Mouse (Mus musculus) intestine, embryonic 16.5 days (tissue): ENCODE results near the gene Lamtor3. TPM values are rescaled to one million over a fixed set of nuclear protein-coding genes. Genes with fewer than 3 reads are reported as not detected.
"Not testable (repeated sequence)": the region's sequence is repeated elsewhere in the genome, so short reads cannot be mapped to it uniquely, and the experiment has no call there.

Source experiments
- ATAC-seq: fragments of 200-750 bp; cut with Nextera tagmentation; 2 replicates; pipeline ENCODE4 v1.8.0; 2017; ENCODE audit warnings: moderate TSS enrichment, moderate library complexity
- H3K27ac ChIP-seq: fragments of 300-500 bp; sonication (generic); 2 replicates; pipeline ENCODE4 v1.5.1; 2014; ENCODE audit warnings: mild to moderate bottlenecking, low read length
- H3K27me3 ChIP-seq: fragments of 300-500 bp; sonication (generic); replicated peaks from 2 replicates; pipeline ENCODE4 v1.6.1; 2014; ENCODE audit warnings: low read length, control low read depth, mixed read lengths; ENCODE audit not compliant: control insufficient read depth, insufficient read depth
- H3K36me3 ChIP-seq: fragments of 300-500 bp; sonication (generic); 2 replicates; pipeline ENCODE4 v1.6.1; 2014; ENCODE audit warnings: low read length, control low read depth; ENCODE audit not compliant: control insufficient read depth, insufficient read depth
- H3K4me1 ChIP-seq: fragments of 300-500 bp; sonication (generic); 2 replicates; pipeline ENCODE4 v1.6.1; 2014; ENCODE audit warnings: low read length, control low read depth, mixed read lengths; ENCODE audit not compliant: control insufficient read depth, insufficient read depth
- H3K4me2 ChIP-seq: fragments of 300-500 bp; sonication (generic); 2 replicates; pipeline ENCODE4 v1.6.1; 2014; ENCODE audit warnings: low read depth, low read length, control low read depth
- H3K4me3 ChIP-seq: fragments of 300-500 bp; sonication (generic); 2 replicates; pipeline ENCODE4 v1.5.1; 2014; ENCODE audit warnings: mild to moderate bottlenecking, low read length
- H3K9ac ChIP-seq: fragments of 300-500 bp; sonication (generic); 2 replicates; pipeline ENCODE4 v1.6.1; 2014; ENCODE audit warnings: low read depth, low read length
- H3K9me3 ChIP-seq: fragments of 300-500 bp; sonication (generic); 2 replicates; pipeline ENCODE4 v1.6.1; 2016; ENCODE audit warnings: low read length, control low read depth; ENCODE audit not compliant: control insufficient read depth
- WGBS: fragments of 180-500 bp; shearing (Covaris S2); extraction: QIAGEN DNeasy Blood & Tissue Kit; methylation state at CpG from one replicate; pipeline ENCODE4 v1.1.7; 2014; 5-methylcytosine and 5-hydroxymethylcytosine counted together
- polyA plus RNA-seq: library from polyadenylated mRNA; unstranded; fragments of >200 nt; fragmentation: Nextera tagmentation; extraction: Ambion mirVana; gene quantifications from 2 replicates; pipeline ENCODE4 v1.2.1, GENCODE M21; 2015

Lamtor3 gene
- polyA plus RNA-seq, 1 experiment from 2014 or later = 160 TPM

DNA sequence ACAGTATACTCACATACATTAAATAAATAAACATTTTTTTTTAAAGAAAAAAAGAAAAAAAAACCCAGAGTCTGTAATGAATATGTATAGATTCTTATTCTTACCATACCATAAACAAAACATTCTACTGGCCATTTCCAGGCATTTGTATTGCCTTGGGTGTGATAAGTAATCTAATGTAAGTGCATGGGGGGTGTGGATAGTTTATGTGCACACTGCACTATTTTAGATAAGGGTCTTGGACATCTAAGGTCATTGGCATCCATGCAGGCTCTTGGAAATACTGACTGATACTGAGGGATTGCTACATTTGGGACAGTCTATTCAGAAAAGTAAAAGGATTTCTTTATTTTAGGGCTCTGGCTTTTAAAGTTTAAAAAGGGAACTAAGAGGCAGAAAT is 23.2 kb downstream of the Lamtor3 start:
- Histone ChIP-seq H3K9me3 (no peaks in the 10 kb centered on the region), H3K4me2 (no peak overlapping the region), H3K9ac (no peak overlapping the region), H3K27me3 (no peaks in the 10 kb centered on the region), H3K4me1 (peaks cover 5% of the 10 kb centered on the region), H3K4me3 (no peak overlapping the region), H3K27ac (peak overlapping the region; percentile 82; the same call in 1 of the 2 replicates), H3K36me3 (no peaks in the 10 kb centered on the region)
- ATAC-seq = no peak

DNA sequence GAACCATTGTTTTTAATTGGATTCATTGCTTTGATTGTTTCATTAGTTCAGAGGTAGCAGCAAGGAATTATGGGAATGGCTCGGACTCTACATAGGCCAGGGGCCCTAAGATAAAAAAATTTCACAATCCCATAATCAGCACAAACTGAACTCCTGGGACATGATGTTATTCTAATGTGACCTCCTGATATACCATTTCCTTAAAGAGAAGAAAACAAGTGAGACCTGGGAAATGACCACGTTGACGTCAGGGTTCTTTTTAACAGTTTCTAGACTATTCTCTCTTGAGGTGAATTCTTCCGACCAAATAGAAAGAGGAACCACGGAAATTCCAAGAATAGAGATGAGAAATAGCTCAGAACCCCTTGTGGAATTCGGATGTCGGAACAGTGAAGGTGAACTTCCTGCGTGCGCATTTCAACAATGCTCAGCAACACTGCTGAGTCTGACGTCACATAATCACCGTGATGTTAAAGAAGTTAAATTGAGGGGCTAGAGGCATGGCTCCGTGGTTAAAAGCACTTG is 23.9 kb downstream of the Lamtor3 start:
- ATAC-seq = no peak
- Histone ChIP-seq H3K36me3 (no peaks in the 10 kb centered on the region), H3K27ac (no peak overlapping the region), H3K4me1 (peaks cover 5% of the 10 kb centered on the region), H3K4me2 (no peak overlapping the region), H3K4me3 (no peak overlapping the region), H3K27me3 (no peaks in the 10 kb centered on the region), H3K9ac (no peak overlapping the region), H3K9me3 (no peaks in the 10 kb centered on the region)
- 86% methylated on average over 12 of the region's 12 CpGs for WGBS

DNA sequence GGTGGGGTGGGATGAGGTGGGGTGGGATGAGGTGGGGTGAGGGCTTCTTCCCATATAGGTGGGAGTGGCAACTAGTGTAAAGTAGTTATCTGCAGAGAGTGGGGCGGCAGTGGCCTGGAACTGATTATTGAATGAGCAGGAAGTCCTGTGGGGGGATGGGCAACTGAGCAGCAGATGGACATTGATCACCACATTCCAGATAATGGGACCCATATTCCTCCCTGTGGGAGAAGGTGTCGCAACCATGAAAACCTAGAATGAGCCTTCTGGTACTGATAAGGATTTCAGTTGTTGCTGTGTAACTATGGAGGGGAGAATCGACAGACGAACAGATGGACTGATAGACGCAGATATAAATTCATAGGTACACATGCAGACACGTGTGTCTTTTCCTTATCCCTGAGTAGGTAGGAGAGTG is 25.4 kb downstream of the Lamtor3 start:
- peak; percentile 84 for ATAC-seq
- WGBS = 60% methylated on average over 6 of the region's 6 CpGs

DNA sequence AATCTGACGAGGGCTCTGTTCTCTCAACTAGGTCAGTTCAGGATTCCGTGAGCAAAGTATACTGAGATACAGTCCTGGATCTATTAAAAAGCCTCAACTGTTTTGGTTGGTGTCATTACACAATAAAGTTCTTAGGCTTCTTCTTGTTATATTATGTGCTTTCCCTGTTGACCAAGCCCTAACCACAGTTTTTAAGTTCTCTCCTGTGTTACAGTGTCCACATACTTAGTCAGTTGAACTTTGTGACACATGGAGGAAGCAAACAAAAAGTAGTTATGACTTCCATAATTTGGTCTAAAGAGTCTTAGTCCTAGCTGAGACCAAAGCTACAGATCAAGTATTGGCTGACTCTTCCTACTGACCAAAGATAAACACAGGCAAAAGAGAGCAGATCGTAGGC is 28.5 kb downstream of the Lamtor3 start:
- WGBS = 93% methylated on average over 3 of the region's 3 CpGs
- Histone ChIP-seq H3K4me2 (no peak overlapping the region), H3K4me3 (no peak overlapping the region), H3K27me3 (no peaks in the 10 kb centered on the region), H3K9ac (no peak overlapping the region), H3K36me3 (no peaks in the 10 kb centered on the region), H3K27ac (no peak overlapping the region), H3K4me1 (peaks cover 2% of the 10 kb centered on the region), H3K9me3 (no peaks in the 10 kb centered on the region)
- no peak for ATAC-seq

More for the DNA sequence above, 25.4 kb downstream of the Lamtor3 start:
- no peak overlapping the region for H3K4me2 ChIP-seq
- H3K4me1 ChIP-seq = peaks cover 5% of the 10 kb centered on the region
- H3K27ac ChIP-seq = peak overlapping the region; percentile 80; the same call in 1 of the 2 replicates
- no peak overlapping the region for H3K4me3 ChIP-seq
- no peak overlapping the region for H3K9ac ChIP-seq
- H3K36me3 ChIP-seq = no peaks in the 10 kb centered on the region
- no peaks in the 10 kb centered on the region for H3K27me3 ChIP-seq
- H3K9me3 ChIP-seq = no peaks in the 10 kb centered on the region

DNA sequence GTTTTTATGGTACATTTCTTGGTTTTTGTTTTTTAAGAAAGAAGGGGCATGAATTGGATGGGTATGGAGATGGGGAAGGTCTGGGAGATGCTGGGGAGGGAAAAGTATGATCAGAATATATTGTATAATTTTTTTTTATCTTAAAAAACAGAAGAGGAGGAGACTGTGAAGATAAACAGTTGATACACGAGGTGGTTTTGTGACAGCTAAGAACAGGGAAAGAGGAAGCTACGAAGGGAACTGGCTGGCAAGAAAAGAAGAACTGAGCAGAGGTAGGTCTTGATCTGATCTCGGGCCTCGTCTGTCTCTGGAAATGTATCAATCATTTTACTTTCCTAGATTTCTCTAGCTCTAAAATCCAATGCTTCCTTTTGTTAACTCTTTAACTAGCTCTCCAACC is 29.2 kb downstream of the Lamtor3 start:
- Histone ChIP-seq H3K9me3 (no peaks in the 10 kb centered on the region), H3K27ac (no peak overlapping the region), H3K9ac (no peak overlapping the region), H3K4me3 (no peak overlapping the region), H3K4me1 (peaks cover 9% of the 10 kb centered on the region), H3K36me3 (no peaks in the 10 kb centered on the region), H3K27me3 (no peaks in the 10 kb centered on the region), H3K4me2 (no peak overlapping the region)
- 80% methylated on average over 4 of the region's 4 CpGs for WGBS
- ATAC-seq = no peak

DNA sequence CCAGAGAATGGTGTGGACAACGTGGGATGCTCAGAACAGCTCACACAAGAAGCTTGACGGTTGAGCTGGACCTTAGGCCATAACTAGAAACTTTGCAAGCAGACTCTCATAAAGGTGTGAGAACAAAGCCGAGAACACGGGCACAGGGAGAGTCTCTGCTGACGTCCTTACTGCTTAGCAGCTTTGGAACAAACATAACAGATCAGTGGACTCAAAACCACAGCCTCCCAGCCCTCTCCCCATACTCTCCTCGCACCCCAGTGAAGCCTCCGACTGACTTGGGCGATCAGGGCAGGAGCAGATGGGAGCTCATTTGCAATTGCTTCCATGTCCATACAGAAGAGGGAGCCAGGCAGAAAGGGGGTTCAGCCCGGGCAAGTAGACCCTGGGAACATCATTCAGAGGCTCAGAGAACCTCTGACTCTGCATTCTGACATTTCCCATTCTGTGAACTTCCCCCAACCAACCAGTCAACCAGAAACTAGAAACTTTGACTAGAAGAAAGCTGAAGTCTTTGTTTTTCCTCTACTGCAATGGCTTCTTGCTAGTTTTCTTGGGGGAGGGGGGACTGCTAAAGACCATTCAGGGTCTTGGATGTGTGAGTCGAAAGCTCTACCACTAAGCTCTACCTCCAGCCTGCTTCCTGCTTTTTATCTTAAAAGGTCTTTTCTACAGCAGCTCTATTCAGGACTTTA is 32.0 kb downstream of the Lamtor3 start:
- Histone ChIP-seq H3K36me3 (no peaks in the 10 kb centered on the region), H3K4me1 (peaks cover 20% of the 10 kb centered on the region)
- WGBS = 82% methylated on average over 10 of the region's 10 CpGs

DNA sequence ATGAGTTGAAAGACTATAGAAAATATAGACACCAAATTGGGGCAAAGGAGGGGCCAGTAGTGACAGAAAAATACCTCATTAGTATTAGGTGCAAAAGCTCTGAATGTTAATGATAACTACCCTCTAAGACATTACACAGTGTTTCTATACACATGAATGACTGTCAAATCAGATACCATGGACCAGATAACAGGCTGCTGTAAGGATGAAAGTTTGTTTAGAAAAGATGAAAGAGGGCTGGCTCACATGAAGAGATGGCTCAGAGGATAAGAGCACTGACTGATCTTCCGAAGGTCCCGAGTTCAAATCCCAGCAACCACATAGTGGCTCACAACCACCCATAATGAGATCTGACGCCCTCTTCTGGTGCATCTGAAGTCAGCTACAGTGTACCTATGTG is 33.0 kb downstream of the Lamtor3 start:
- not testable (repeated sequence) for ATAC-seq, H3K9me3 ChIP-seq, H3K4me3 ChIP-seq, H3K27ac ChIP-seq, H3K27me3 ChIP-seq, H3K4me2 ChIP-seq, H3K36me3 ChIP-seq, H3K9ac ChIP-seq
- H3K4me1 ChIP-seq = peaks cover 25% of the 10 kb centered on the region
- 91% methylated on average over 3 of the region's 3 CpGs for WGBS

More for the DNA sequence above, 32.0 kb downstream of the Lamtor3 start:
- Histone ChIP-seq H3K4me2 (no peak overlapping the region), H3K4me3 (no peak overlapping the region), H3K9me3 (no peaks in the 10 kb centered on the region), H3K9ac (no peak overlapping the region), H3K27me3 (no peaks in the 10 kb centered on the region), H3K27ac (no peak overlapping the region)
- no peak for ATAC-seq

DNA sequence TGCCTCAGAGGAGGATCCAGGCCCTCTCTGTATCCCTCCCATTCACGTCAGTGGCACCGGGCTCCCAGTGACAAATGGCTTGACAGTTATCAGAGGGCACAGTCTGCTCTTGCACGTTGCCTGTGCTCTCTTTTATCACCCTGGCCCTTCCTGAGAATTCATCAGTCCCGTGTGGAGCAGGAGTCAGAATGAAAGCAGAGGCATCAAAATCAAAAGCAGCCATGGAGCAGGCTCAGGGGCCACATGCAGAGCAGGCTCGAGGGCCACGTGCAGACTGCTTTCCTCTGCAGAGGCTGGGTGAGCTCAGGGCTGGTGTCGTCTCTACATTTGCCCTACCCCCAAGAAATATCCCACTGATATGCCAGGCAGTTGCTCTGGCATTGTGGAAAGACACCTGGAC is 33.5 kb downstream of the Lamtor3 start:
- peak; percentile 39 for ATAC-seq
- Histone ChIP-seq H3K36me3 (no peaks in the 10 kb centered on the region), H3K4me1 (peaks cover 25% of the 10 kb centered on the region), H3K4me3 (no peak overlapping the region), H3K9ac (peak overlapping the region; percentile 8; the same call in 1 of the 2 replicates), H3K27me3 (no peaks in the 10 kb centered on the region), H3K27ac (peak overlapping the region; percentile 46), H3K4me2 (no peak overlapping the region), H3K9me3 (no peaks in the 10 kb centered on the region)
- WGBS = 26% methylated on average over 7 of the region's 7 CpGs

DNA sequence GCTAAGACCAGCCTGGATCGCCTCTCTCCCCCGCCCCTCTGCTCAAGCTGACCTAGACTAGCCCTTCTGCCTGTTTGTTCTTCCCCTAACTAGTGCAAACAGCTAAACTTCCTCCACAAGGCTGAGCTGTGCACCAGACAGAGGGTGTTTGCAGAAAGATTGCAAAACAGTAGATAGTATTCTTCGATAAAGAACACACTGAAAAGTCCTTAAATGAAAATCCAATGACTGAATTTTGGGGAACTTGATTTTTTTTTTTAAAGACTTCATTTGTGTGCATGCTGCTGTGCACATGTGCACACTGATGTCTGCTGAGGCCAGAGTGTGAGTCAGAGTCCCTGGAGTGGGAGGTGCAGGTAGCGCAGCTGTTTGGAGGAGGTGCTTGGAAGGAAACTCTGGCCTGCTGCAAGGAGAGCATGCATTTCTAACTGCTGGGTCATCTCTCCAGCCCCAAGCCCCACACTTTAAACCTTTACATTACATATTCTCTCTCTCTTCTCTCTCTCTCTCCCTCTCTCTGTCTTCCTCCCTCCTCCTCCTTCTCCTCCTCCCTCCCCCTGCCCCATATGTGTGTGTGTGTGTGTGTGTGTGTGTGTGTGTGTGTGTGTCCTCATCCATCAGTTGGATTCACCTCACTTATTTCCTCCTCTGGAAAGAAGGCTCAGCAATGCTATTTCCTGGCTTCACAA is 34.1 kb downstream of the Lamtor3 start:
- peak; percentile 91 for ATAC-seq
- Histone ChIP-seq H3K27me3 (no peaks in the 10 kb centered on the region), H3K9ac (peak overlapping the region; percentile 8; the same call in 1 of the 2 replicates), H3K4me2 (no peak overlapping the region), H3K27ac (peak overlapping the region; percentile 46), H3K4me3 (no peak overlapping the region), H3K4me1 (peaks cover 25% of the 10 kb centered on the region), H3K9me3 (no peaks in the 10 kb centered on the region), H3K36me3 (no peaks in the 10 kb centered on the region)
- WGBS = 43% methylated on average over 4 of the region's 4 CpGs
